Mouse (Mus musculus) gastrocnemius, adult 18-20 months (tissue): ENCODE data around the gene 1300017J02Rik. TPM values are rescaled to one million over a fixed set of nuclear protein-coding genes. Genes with fewer than 3 reads are reported as not detected.

Experiments
- DNase-seq: peaks from one replicate; pipeline ENCODE4 v3.0.0; 2021; ENCODE audit warnings: low spot score
- total RNA-seq, 2 experiments: library from RNA; stranded (reverse); gene quantifications; 2 replicates each; pipeline ENCODE4 v1.2.3; 2021

The 1300017J02Rik gene
- total RNA-seq, 2 experiments from 2014 or later = not detected

DNA sequence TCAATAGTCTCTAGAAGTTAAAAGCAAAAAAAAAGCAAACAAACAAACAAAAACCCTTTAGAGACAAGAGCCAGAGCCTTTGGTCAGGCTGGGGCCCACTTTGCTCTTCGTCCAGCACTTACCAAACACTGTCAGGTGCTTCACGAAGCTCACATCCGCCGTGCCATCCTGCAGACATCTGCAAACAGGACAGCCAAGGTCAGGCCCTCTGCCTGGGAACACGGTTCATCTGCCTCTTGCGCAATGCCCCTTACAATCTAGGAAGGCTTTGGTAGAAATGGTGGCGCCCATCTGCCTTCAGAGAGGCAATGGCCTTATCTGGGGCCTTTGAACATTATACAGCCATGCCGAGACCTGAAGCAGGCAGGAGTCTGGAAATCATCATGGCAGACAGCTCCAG lies 30.1 kb downstream of the 1300017J02Rik start:
- DNase-seq = no peak

DNA sequence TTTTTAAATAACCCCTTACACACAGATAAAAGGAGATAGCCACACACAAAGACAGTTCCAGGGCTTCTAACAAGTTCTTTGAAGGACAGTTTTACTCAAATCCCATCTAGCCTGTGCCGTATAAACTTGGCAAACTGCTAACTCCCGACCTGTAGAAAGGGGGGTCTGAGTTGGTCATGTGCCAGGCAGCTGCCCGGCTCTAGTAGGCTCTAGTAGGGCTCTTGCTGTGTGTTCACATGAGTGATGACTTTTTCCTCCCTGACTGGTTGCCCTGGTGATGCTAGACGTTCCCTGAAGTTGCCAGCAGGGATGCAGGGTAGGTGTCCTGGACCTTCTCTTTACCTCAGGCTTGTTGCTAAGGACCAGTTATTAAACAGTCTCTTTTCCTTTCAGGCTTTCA lies 33.8 kb downstream of the 1300017J02Rik start:
- DNase-seq = no peak

DNA sequence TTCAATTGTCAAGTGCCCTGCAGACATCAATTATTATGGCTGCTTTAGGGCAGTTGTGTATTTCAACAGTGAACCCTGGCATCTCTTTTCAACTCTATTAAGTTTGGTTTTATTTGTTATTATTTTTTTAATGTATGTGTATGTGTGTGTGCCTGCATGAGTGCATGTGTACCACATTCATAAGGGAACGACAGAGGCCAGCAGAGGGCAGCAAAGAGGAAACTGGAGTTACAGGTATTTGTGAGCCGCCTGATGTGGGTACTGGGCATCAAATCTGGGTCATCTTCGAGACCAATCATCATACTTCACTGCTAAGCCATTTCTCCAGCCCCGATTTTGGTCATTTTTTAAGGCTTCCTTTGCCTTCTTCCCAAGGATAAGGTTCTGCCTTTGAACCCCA lies 39.1 kb downstream of the 1300017J02Rik start:
- DNase-seq = no peak

DNA sequence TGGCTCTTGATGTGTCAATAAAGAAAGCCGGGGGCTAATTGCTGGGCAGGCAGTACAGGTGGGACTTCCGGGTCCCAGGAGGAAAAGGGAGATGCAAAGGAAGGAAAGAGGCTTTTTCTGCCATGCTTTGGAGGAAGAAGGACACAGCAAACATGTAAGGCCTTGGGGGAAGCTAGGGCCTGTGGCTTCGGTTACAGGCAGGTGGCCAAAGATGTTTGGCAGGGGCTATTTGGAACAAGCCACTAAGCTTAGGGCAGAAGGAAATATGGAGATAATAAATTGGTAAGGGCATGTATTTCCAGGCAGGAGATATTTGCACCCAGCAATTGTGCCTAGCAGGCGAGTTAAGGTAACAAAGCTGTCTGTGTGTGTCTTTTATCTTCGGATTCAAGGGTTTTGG lies 52.0 kb downstream of the 1300017J02Rik start:
- no peak for DNase-seq

DNA sequence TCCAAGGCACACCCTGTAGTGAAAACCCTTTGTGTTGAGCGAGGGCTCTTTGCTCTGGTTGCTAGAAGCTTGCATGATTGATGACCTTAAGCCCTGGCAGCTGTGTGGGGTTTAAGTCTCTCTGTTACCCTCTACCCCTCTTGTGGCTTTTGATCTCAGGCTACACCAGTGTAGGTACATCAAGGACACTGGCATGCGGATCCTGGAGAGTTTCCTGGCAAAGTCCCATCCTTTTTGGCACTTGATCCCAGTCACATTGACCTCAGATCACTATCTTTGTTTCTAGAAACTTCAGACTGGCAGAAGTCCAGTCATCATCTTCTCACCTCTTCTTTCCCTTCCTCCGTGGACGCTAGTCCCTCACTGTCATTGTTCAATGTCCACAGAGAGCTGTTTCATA lies 56.3 kb downstream of the 1300017J02Rik start:
- DNase-seq = no peak

DNA sequence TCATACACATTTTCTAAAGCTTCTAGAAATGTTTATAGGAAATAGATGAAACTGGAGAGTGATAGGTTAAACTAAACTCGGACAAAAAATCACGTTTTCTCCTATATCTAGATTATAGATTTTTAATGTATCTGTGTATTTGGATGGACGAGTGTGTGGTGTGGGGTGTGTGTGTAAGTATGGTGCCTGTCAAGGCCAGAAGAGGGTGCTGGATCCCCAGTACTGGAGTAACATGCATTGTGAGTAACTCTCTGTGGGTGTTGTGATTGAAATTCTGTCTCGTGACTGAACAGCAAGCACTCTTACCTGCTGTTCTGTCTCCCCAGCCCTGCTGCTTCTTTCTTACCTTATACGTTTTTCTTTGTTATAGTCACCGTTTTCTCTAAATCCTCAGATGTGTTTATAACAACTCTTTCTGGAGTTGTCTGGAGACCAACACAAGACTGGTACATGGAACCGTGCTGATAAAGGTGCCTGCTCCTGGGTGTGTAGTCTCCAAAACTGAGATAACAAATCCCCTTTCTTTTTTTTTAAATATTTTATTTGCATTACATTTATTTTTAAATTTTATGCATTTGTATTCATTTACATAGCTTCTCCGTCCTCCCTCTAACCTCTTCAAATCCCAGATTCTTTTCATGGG lies 58.2 kb downstream of the 1300017J02Rik start:
- no peak for DNase-seq

DNA sequence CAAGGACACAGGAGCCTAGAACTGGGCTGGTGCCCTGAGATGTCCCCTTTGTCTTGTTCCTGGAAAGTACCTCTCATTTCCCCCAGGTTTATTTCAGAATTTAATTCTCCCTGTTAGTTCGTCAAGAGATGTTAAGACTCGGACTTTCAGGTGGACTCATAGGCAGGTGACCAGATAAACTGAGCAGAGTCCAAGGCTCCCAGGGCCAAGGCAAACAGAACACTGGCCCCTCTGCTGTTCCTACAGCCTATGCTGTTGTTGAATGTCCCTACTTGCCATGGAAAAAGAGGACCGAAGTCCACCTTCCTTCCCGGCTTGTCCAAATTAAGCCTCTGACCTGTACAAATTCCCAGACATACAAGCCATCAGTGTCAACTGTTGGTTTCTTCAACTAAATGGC lies 61.2 kb downstream of the 1300017J02Rik start:
- DNase-seq = no peak

DNA sequence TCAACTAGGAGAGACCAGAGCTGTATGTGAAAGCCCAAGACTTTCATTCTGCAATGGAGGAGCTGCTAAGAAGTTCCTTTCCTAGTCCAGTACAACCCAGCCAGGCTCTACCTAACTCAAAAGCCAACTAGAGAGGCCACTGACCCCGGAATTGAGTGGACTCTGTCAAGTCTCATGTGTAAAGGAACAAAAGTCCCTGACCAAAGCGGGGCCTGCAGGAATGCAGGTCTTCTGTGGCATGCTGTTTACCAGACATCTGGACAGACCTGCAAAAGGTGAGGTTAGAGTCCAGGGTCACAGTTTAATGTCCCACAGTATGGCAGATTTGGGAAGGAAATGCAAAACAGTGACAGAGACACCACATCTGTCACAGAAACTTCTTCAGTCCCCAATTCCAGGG lies 63.7 kb downstream of the 1300017J02Rik start:
- no peak for DNase-seq

DNA sequence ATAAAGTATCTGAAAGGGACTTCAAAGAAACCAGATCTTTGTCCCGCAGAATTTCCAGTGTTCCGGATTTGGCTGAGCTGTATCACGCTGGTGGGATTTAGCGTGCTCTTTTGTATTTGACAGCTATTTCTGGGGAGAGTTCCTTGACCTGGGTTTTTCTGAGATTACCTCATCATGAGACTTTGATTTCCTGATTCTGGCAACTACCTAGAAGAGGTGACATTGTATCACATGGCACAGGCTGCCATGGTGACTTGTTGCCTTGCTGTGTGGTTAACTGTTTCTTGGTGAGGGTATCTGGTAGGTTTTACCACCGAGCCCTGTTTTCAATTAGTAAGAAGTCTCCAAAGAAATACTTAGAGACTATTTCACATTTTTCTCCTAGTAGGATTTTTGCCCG lies 65.4 kb downstream of the 1300017J02Rik start:
- no peak for DNase-seq

DNA sequence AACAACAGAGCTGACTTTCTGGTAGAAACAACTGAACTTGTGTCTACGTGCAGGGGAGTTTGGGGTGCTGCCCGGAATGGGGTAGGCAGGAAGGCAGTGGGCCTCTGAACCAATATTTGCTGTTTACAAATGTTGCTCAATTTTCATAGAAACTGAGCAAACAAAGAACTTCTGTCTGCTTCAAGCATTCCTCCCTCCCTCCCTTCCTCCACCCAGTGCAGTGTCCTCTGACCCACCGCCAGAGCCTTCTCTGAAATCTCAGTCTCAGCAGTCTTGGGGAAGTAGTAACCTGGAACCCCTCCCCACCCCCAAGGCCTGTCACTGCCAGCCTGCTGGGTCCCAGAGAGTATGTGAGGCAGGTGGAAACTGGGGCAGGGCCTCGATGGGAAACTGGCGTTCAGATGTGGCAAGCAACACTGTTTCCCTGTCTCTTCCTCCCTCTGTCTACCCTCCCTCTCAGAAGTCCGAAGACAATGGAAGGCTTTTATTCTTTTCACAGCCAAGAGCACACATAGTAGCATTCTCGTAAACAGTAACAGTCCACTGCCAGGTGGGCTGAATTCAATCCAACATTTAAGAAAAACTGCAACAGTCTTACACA lies 70.2 kb downstream of the 1300017J02Rik start:
- no peak for DNase-seq

DNA sequence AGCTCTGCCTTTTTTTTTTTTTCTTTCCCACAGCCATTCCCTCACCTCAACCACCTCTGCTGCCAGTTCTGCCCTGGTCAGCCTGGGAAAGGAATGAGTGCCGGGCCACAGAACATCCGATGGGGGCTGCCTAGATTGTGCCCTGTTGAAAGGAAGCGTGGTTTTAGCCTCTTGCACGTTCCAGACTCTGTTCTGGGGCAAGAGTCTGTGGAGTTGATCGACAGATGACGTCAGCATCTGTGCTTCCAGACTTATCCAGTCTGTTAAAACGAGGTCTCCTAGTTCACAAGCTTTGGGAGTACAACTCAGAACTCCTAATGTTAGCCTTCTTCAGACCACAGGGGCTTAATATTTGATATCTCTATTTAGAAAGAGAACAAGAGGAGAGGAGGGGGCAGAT lies 70.8 kb downstream of the 1300017J02Rik start:
- DNase-seq = no peak

DNA sequence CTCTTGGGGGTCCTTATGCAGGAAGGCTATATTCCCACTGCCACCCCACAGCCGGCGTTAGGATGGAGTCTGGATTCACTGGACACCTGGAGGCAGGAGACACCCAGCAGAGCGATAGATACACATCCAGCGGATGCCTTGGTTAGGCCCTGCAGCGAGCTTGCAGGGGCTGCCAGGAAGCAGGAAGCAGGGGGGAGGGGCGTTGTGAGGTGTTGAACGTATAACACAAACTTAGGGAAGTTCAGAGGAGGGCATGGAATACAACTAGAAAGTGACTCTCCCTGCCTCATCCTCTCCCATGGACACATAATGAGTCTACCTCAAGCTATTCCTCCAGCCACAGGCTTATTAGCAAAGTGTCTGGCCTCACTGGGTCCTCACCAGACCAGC lies 71.9 kb downstream of the 1300017J02Rik start:
- DNase-seq = no peak

DNA sequence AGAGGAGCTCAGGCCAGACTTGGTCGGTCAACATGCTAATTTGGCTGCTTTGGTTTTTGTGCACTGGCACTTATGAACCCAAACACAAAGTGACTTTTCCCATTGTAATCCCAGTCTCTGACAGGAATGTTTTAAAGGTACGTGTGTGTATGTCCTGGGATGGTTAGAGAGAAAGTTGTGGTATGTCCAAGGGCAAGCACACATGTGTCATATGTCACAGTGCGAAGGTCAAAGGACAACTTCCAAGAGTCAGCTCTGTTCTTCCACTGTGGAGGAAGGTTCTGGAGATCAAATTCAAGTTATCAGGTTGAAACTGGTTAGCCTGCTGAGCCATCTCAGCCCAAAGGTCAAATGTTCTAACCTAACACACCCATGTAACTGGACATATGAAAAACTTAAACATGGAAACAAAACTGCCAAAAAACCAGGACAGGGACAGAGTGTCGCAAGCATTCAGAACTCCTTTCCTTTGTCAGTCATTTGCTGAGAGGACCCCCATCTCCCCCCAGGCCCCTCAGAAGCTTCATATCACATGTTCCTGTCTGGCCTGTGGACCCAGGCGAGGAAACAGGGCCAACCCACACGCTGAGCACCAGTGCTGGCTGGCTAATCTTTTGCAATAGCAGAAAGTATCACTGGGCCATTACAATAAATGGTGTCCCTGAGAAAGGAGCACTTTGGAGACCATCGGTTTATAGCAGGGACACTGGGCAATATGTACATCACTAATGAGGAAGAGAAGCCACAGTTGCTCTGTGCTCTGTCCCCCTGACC lies 72.5 kb downstream of the 1300017J02Rik start:
- DNase-seq = no peak

DNA sequence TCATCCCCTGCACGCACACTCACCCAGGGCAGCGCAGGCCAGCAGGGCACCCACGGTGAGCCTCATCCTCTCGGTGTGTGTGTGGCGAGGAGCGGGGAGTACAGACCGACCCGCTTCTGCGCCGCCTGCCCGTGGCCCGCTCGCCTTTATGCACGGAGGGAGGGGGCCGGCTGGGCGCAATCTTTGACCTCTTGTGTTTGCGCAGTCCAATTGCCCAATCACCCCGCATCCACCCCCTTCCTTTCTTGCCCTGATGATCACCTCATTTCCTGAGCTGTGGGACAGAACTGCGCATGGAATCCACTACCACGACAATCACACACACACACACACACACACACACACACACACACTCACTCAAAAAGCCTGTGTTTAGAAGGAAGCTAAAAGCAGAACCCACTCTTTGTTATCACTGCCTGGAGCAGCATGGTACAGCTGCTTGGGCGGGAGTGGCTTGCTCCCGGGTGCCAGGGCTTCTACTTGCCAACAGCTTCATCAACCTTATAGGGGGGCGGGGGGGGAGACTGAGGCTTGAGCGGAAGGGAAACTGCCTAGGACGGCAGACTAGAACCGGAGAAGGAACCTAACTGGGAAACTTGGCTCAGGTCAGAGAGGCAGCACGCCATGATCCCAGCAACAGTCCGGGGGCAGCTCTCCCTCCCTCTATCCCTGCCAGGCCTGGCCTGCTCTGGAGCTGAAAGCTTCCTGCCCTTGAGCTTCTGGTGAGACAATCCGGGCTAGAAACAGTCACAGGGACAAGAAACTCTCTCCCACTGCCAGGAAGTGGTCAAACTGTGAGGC lies 74.5 kb downstream of the 1300017J02Rik start, which contains the start of the genes Gm20425 and Trf:
Gene Gm20425 (minus strand): TSS at position 157 of the 801 bp plus-strand sequence.
Gene Trf (minus strand): TSS at position 294 of the 801 bp plus-strand sequence.
- DNase-seq = peak; percentile 15

DNA sequence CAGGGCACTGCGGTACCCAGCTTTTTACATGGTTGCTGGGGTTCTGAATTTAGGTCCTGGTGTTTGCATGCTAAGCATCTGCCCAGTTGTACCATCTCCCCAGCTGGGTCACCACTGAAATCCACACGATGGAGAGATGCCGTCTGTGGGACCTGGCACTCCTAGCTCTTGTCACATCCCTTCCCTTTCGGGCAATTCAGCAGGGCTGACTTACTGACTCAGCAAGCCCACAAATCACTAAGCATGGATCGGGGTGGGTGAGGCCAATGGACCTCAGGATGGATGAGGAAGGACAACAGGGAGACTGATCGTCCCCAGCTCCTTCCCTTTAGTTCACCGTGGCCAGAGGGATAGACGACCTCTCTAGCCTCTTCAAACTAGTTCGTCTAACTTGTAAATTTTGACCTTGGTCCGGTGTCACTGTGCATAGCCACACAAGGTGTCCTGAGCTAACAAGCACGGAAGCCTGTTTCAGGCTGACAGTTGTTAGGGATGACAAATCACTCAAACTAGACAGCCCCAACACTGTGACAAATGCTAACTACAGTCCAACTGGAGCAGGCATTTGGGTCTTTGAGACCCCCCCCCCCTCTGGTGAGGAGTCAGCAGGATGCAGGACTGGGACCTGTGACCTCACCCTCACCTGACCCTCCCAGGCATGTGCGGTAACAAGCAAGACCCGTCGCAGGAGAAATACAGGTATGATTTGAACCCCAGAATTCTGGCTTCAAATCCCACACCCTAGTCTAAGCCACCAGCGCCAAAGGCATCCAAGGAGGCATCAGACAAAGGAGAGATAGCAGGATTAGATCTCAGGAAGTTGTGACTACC lies 75.6 kb downstream of the 1300017J02Rik start:
- DNase-seq = no peak

DNA sequence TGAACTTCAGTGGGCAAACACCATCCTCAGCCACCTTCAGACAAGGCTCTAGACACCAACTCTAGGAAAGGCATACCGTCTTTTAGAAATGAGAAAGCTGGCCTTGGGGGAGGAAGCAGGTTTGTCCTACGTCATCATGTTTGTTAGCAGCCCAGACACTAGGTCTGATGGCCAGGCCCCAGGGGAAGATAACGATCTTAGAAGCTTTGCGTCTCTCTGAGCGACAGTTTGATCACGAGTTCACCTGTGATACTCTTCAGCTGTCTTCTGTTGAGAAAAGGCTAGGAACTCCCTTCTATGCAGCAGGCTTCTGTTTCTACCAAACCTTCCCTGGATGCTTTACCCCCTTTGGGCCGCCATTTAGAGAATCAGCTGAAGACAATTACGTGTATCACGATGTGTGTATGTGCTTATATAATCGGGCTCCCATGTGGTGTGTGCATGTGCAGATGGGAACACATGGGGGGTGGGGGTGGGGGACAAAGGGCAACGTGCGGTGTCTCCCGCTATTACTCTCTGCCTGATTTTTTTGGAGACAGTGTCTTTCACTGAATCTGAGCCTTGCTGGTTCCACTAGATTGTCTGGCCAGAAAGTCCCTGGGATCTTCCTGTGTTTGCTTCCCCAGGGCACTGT lies 76.4 kb downstream of the 1300017J02Rik start:
- DNase-seq = no peak

DNA sequence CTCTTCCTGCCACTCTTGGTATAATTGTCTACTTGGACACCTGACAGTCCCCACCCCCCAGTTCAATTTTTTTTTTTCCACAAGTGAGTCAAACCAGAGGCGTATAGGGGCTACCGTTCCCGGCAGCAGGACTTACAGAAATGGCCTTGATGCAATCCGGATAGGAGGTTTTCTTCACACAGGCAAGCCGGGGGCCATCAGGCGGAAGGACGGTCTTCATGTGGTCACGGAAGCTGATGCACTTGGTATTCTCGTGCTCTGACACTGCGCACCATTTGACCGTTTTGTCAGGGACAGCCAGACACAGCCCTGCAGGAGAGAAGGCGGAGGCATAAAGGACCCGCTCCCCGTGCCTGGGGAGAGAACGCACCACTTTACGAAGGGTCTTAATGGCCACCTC lies 77.1 kb downstream of the 1300017J02Rik start:
- DNase-seq = no peak

DNA sequence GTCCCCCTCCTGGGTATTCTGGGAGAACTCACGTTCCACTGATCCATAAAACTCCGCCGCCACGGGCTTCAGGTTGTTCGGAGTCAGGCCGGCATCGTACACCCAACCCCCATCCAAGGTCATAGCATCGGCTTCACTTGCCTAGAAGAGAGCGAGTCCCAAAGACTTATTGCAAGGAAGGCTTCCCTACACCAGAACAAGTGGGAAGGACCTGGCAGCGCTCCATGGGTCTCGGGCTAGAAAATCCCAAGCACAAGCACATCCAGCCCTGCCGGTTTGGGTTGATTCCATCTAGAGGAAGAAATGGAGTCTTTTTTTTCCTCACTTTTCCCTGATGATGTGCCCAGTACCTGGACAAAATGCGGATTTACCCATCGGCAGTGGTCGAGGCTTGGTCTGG lies 78.1 kb downstream of the 1300017J02Rik start:
- DNase-seq = no peak

DNA sequence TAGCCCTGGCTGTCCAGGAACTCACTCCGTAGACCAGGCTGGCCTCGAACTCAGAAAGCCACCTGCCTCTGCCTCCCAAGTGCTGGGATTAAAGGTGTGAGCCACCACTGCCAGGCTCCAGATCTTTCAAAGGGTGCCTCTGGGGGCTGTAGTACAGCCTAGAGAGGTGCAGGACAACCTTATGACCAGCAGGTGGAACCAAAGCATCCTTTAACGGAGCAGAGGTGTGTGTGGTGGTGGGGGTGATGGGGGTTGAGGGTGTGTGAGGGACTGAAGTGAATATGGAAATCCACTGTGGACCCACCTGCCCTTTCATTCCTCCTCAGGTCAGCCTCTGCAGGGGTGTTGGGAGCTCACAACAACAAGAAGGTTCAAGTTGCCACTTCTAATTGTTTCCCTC lies 79.4 kb downstream of the 1300017J02Rik start:
- no peak for DNase-seq

DNA sequence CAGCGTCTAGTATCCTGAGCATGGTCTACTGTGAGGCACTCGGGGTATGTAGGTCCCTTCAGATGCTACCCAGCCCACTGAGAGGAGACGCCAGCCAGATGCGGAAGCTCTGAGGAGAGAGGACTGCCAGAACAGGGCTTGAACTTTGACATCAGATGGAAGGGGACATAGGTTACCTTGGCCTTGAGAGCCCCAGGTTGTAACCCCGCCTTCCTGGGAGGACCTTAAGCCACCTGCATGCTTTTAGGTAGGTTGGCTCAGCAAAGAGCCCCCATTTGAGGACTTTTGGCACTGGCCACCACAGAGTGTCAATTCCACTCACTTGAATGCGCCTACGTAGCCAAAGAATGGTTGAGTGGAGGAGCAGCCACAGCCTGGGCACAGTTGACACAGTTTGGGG lies 80.2 kb downstream of the 1300017J02Rik start:
- no peak for DNase-seq
